Mouse (Mus musculus): Measurements from ENCODE around the gene Lhfpl3. TPM values are rescaled to one million over a fixed set of nuclear protein-coding genes. Genes with fewer than 3 reads are reported as not detected.

Gene Lhfpl3
- not detected in 2 replicates for polyA plus RNA-seq (2012)

GRCm38 (mm10) chr5:22745885-22746532 lies at the start of gene Lhfpl3:
Gene Lhfpl3, plus strand, starts transcription at chr5:22746059.

Other genes starting within 250 kb of the Lhfpl3 start
- 1.3 and 1.7 TPM in 2 replicates for gene Orc5, start 195.6 kb upstream of the Lhfpl3 start, polyA plus RNA-seq (2012)

Measured in megakaryocyte-erythroid progenitor cell, adult 5 weeks (primary cell).